ENCODE assay signal across 29 mouse cellular contexts in the genomic region with DNA sequence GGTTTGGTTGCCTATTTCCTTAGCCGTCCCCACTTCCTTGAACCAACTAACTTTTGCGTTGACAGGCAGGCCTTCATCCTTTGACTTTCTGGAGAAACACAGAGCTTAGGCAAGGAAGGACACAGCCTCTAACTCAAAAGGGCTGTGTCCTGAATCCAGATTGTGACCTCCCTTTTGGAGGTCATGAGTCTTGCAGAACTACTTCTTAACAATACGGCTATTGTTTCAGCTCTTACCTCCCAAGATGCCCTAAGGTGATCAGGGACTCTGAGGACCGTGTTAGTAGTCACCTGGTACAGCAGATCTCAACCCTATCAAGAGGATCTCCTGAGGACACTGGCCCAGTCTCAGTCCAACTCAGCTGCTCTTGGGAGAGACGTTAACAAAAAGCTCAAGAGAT. TPM values are rescaled to one million over a fixed set of nuclear protein-coding genes. Genes with fewer than 3 reads are reported as not detected.
DNase-seq lines count a peak whose midpoint lies in the region; ATAC-seq and TF ChIP-seq lines count a peak whose summit lies in the region.
"Had no signal": no experiment of that assay in that cellular context is flagged by ENCODE, and none has a peak within 500 bp of the region (broad histone marks: within the 10 kb centered on the region; RNA-seq: fewer than 3 reads in every experiment).

No protein-coding gene starts in this region.

- H3K4me2 ChIP-seq in liver, embryonic 13.5 days = no peak overlapping the region
- H3K4me2 ChIP-seq in liver, embryonic 11.5 days = no peak overlapping the region
- H3K4me2 ChIP-seq: forebrain, embryonic 15.5 days; heart, embryonic 13.5 days; hindbrain, embryonic 14.5 days; limb, embryonic 12.5 days; midbrain, embryonic 15.5 days; neural tube, embryonic 15.5 days had no signal

- no peak for ATAC-seq in liver, embryonic 13.5 days (ENCODE audit: low read depth)
- ATAC-seq in liver, embryonic 11.5 days (replicated peaks; ENCODE audit: low FRiP score) = no peak
- ATAC-seq: forebrain, embryonic 15.5 days; intestine, postnatal 0 days; liver, postnatal 0 days; lung, postnatal 0 days; midbrain, embryonic 15.5 days had no signal

- H3K27me3 ChIP-seq in liver, embryonic 13.5 days = no peaks in the 10 kb centered on the region
- H3K27me3 ChIP-seq in liver, embryonic 11.5 days (replicated peaks; ENCODE audit: control insufficient read depth, insufficient read depth, low read length) = no peaks in the 10 kb centered on the region
- H3K27me3 ChIP-seq in ES-Bruce4 (ENCODE audit: control insufficient read depth, insufficient read depth, low read length, poor library complexity, severe bottlenecking) = no peaks in the 10 kb centered on the region
- H3K27me3 ChIP-seq: forebrain, embryonic 15.5 days; heart, embryonic 13.5 days; limb, embryonic 12.5 days; midbrain, embryonic 15.5 days; neural tube, embryonic 15.5 days had no signal

- peaks cover 100% of the 10 kb centered on the region for H3K79me2 ChIP-seq in macrophage (ENCODE audit: inconsistent target)

- peaks cover 74% of the 10 kb centered on the region for H3K36me3 ChIP-seq in liver, embryonic 13.5 days
- H3K36me3 ChIP-seq in liver, embryonic 11.5 days (ENCODE audit: control insufficient read depth, insufficient read depth, low read length) = peaks cover 9% of the 10 kb centered on the region; the same call in 1 of the 2 replicates
- H3K36me3 ChIP-seq in ES-Bruce4 (ENCODE audit: control insufficient read depth, insufficient read depth, low read length, poor library complexity, severe bottlenecking) (no peaks in the 10 kb centered on the region), macrophage (ENCODE audit: inconsistent target) (peaks cover 34% of the 10 kb centered on the region; the same call in 1 of the 2 replicates)
- H3K36me3 ChIP-seq: forebrain, embryonic 15.5 days; midbrain, embryonic 15.5 days had no signal

- no peak for DNase-seq in liver, embryonic 13.5 days
- DNase-seq in liver, embryonic 11.5 days (ENCODE audit: low spot score) = no peak
- DNase-seq in R1 (ENCODE audit: low read depth, low spot score) = peak; percentile 71
- no peak for DNase-seq in ovary, postnatal 14 days (ENCODE audit: low spot score)
- DNase-seq in layer of hippocampus, adult 9-11 months = no peak
- DNase-seq: adrenal gland, adult 8-10 months; cerebellum, adult 11 months; cerebellum, adult 9-10 months; gastrocnemius, adult 2 months; gastrocnemius, postnatal 36 days; heart, adult 2 months; heart, postnatal 10 days; kidney, postnatal 4 days; liver, postnatal 0 days; lung, postnatal 4 days; right cerebral cortex, postnatal 25 days; thymus, adult 18-20 months; thymus, postnatal 25 days had no signal

- H3K4me1 ChIP-seq in liver, embryonic 13.5 days (replicated peaks) = peaks cover 94% of the 10 kb centered on the region
- peaks cover 28% of the 10 kb centered on the region for H3K4me1 ChIP-seq in liver, embryonic 11.5 days (replicated peaks; ENCODE audit: control insufficient read depth, insufficient read depth, low read length)
- peaks cover 14% of the 10 kb centered on the region for H3K4me1 ChIP-seq in ES-Bruce4 (ENCODE audit: control insufficient read depth, insufficient read depth, low read length)
- H3K4me1 ChIP-seq: forebrain, embryonic 15.5 days; limb, embryonic 12.5 days; midbrain, embryonic 15.5 days; neural tube, embryonic 15.5 days had no signal

- no peaks in the 10 kb centered on the region for H3K9me3 ChIP-seq in liver, embryonic 13.5 days (replicated peaks)
- no peaks in the 10 kb centered on the region for H3K9me3 ChIP-seq in liver, embryonic 11.5 days (ENCODE audit: control insufficient read depth, low read length)
- H3K9me3 ChIP-seq in ES-Bruce4 (replicated peaks; ENCODE audit: control insufficient read depth, insufficient read depth, low read length, poor library complexity, severe bottlenecking) = no peaks in the 10 kb centered on the region
- H3K9me3 ChIP-seq: forebrain, embryonic 15.5 days; heart, embryonic 13.5 days; limb, embryonic 12.5 days; midbrain, embryonic 15.5 days; neural tube, embryonic 15.5 days had no signal

- peak overlapping the region; percentile 45; the same call in 1 of the 2 replicates for H3K27ac ChIP-seq in liver, embryonic 13.5 days
- H3K27ac ChIP-seq in liver, embryonic 11.5 days (ENCODE audit: low read depth, low read length) = no peak overlapping the region
- H3K27ac ChIP-seq in ES-Bruce4 (ENCODE audit: insufficient read depth, low read length) = peak overlapping the region; percentile 72
- H3K27ac ChIP-seq in macrophage = 0 out of 2 replicates have a peak overlapping the region, but pooled peaks have one; percentile 22
- H3K27ac ChIP-seq: forebrain, embryonic 15.5 days; gastrocnemius, adult 2 months; heart, adult 2 months; heart, embryonic 13.5 days; hindbrain, embryonic 14.5 days; limb, embryonic 12.5 days; midbrain, embryonic 15.5 days; neural tube, embryonic 15.5 days; stomach, postnatal 0 days had no signal

- H3K9ac ChIP-seq in liver, embryonic 13.5 days = no peak overlapping the region
- H3K9ac ChIP-seq in liver, embryonic 11.5 days (ENCODE audit: low read depth, low read length) = no peak overlapping the region
- no peak overlapping the region for H3K9ac ChIP-seq in ES-Bruce4 (ENCODE audit: low read depth, poor library complexity, severe bottlenecking)
- H3K9ac ChIP-seq: forebrain, embryonic 15.5 days; heart, embryonic 13.5 days; hindbrain, embryonic 14.5 days; limb, embryonic 12.5 days; liver, postnatal 0 days; midbrain, embryonic 15.5 days; neural tube, embryonic 15.5 days had no signal

- no peak for TF ChIP-seq POLR2A in ES-Bruce4 (IDR thresholded peaks at IDR 0.05; ENCODE audit: insufficient read depth, low read length)

- 65% methylated on average over 5 of the region's 5 CpGs for WGBS in liver, embryonic 13.5 days (ENCODE audit: insufficient replicate concordance)
- whole genome bisulfite sequencing in liver, embryonic 11.5 days = 71% methylated on average over 5 of the region's 5 CpGs
- WGBS in macrophage (ENCODE audit: missing documents) = 71% methylated on average over 5 of the region's 5 CpGs

- no peak for TF ChIP-seq EP300 in ES-Bruce4 (IDR thresholded peaks at IDR 0.05; ENCODE audit: insufficient read depth, low read depth, low read length)

- no peak for TF ChIP-seq CTCF in ES-Bruce4 (IDR thresholded peaks at IDR 0.05; ENCODE audit: low read depth, low read length)

- no peak overlapping the region for H3K4me3 ChIP-seq in liver, embryonic 13.5 days (replicated peaks)
- no peak overlapping the region for H3K4me3 ChIP-seq in liver, embryonic 11.5 days (ENCODE audit: low read depth, low read length)
- no peak overlapping the region for H3K4me3 ChIP-seq in ES-Bruce4 (ENCODE audit: low read depth, low read length)
- no peak overlapping the region for H3K4me3 ChIP-seq in macrophage (ENCODE audit: inconsistent target)
- H3K4me3 ChIP-seq: forebrain, embryonic 15.5 days; gastrocnemius, adult 2 months; heart, adult 2 months; heart, embryonic 13.5 days; limb, embryonic 12.5 days; midbrain, embryonic 15.5 days; neural tube, embryonic 15.5 days had no signal

RNA-seq across cellular contexts. Expression of a gene that starts 28.7 kb away (rescaled TPM):
- 29.9 and 33.8 TPM in 2 replicates for polyA plus RNA-seq in liver, embryonic 13.5 days (2015; fragmentation: Nextera tagmentation; extraction: Ambion mirVana)
- polyA plus RNA-seq in liver, embryonic 11.5 days (2014; fragmentation: Nextera tagmentation; extraction: Ambion mirVana) = 49.0 and 50.4 TPM in 2 replicates
- polyA plus RNA-seq in ES-Bruce4 (2011; ENCODE audit: insufficient read depth, insufficient read length, low read depth, missing spikeins) (40.0 and 40.7 TPM in 2 replicates), macrophage (2018) (54.5 to 89.1 TPM (median 55.9 TPM) in 3 replicates)
- 10 to 100 TPM; 21.8 to 67.0 (median 38.1) TPM for total RNA-seq in macrophage (2018; cell fraction: chromatin; rRNA removed)
- total RNA-seq in macrophage (2018; cell fraction: cytosol; rRNA removed) = 100 to 1,000 TPM in 10 of 26 experiments, 10 to 100 TPM in 16; 68.0 to 139 (median 95.9) TPM
- total RNA-seq in macrophage (2018; cell fraction: nucleus; rRNA removed) = 100 to 1,000 TPM in 19 of 26 experiments, 10 to 100 TPM in 7; 52.3 to 227 (median 128) TPM
